Mouse (Mus musculus) heart, adult 2 months (tissue): ENCODE measurements at regions not wholly inside any gene's neighbourhood (a gene's known extent, or its start where the extent isn't known, plus 50 kb on each side); places are given as distances from the start of the nearest gene placed in this dataset.
A peak's percentile ranks its signal among the peaks of the same experiment; 100 is the strongest.

Experiments used
- DNase-seq, 2 experiments: peaks; one replicate each; pipeline ENCODE4 v3.0.0; 2021
- H3K27ac ChIP-seq: fragments of 200-600 bp; 2 replicates; pipeline ENCODE4 v1.8.1; 2022
- H3K27me3 ChIP-seq: fragments of 200-500 bp; 2 replicates; pipeline ENCODE4 v1.6.1; 2012; ENCODE audit warnings: mild to moderate bottlenecking, low read length, inconsistent platforms, mixed read lengths; ENCODE audit not compliant: control insufficient read depth, insufficient read depth
- H3K36me3 ChIP-seq: fragments of 200-500 bp; 2 replicates; pipeline ENCODE4 v1.6.1; 2012; ENCODE audit warnings: low read length, inconsistent platforms; ENCODE audit not compliant: control insufficient read depth, insufficient read depth
- H3K4me1 ChIP-seq: fragments of 200-500 bp; 2 replicates; pipeline ENCODE4 v1.6.1; 2011; ENCODE audit warnings: low read length; ENCODE audit not compliant: control insufficient read depth, insufficient read depth
- H3K4me3 ChIP-seq: fragments of 200-600 bp; 2 replicates; pipeline ENCODE4 v1.8.1; 2022
- H3K79me2 ChIP-seq: fragments of 200-500 bp; replicated peaks from 2 replicates; pipeline ENCODE4 v1.6.1; 2012; ENCODE audit warnings: mild to moderate bottlenecking, inconsistent platforms, low read length, moderate library complexity, mixed read lengths; ENCODE audit not compliant: control insufficient read depth, insufficient read depth
- H3K9ac ChIP-seq: fragments of 200-500 bp; 2 replicates; pipeline ENCODE4 v1.6.1; 2012; ENCODE audit warnings: low read depth, mild to moderate bottlenecking, control low read depth, inconsistent platforms, low read length, mixed read lengths
- CTCF ChIP-seq: fragments of 200-600 bp; IDR thresholded peaks from 2 replicates; pipeline ENCODE4 v1.8.1; 2022; ENCODE audit warnings: antibody characterized with exemption, mild to moderate bottlenecking, moderate library complexity
- EP300 ChIP-seq: fragments of 200-500 bp; IDR thresholded peaks from 2 replicates; pipeline ENCODE4 v1.6.1; 2011; ENCODE audit warnings: low read depth, low read length, control low read depth; ENCODE audit not compliant: insufficient read depth
- POLR2A ChIP-seq: fragments of 200-500 bp; IDR thresholded peaks from 2 replicates; pipeline ENCODE4 v1.6.1; 2011; ENCODE audit warnings: mild to moderate bottlenecking, low read depth, low read length, control low read depth; ENCODE audit not compliant: insufficient read depth
- WGBS: fragments of 180-500 bp; shearing (Covaris S2); methylation state at CpG from one replicate; pipeline ENCODE4 v1.1.7; 2018; 5-methylcytosine and 5-hydroxymethylcytosine counted together
- intact Hi-C: fragments of 180-260 bp; cut with DNase I; formaldehyde crosslinking; loops from one replicate; pipeline ENCODE4 v1.15.1; 2025

DNA sequence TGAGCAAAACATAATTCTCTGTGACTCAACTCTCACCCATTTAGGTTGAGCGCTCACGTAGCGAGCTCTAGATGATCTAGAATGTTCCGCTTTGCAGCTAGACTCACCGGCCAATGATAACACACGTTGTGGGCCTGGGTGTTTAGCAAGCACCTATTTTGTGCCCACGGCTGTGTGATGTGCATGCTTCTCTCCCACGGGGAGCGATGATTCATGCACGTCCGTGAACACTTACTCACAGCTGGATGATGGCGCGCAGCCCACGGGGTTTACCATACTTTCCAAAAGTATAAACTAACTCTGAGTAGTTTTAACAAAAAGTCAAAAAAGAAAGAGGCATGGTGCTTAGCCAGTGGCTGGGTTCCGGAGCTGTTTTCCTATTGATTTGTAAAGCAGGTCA, 440.8 kb upstream of the Tshz3 start:
- no peak overlapping the region for H3K27ac ChIP-seq
- no peak overlapping the region for H3K4me3 ChIP-seq
- H3K9ac ChIP-seq, result no peak overlapping the region
- H3K36me3 ChIP-seq, result no peaks in the 10 kb centered on the region
- no peaks in the 10 kb centered on the region for H3K27me3 ChIP-seq
- H3K4me1 ChIP-seq, result no peaks in the 10 kb centered on the region
- intact Hi-C loops, result no loop called here
- WGBS, result 88% methylated on average over 15 of the region's 15 CpGs
- DNase-seq, result no peak
- H3K79me2 ChIP-seq, result no peaks in the 10 kb centered on the region
- TF ChIP-seq CTCF, result no peak
- no peak for TF ChIP-seq POLR2A
- no peak for TF ChIP-seq EP300

DNA sequence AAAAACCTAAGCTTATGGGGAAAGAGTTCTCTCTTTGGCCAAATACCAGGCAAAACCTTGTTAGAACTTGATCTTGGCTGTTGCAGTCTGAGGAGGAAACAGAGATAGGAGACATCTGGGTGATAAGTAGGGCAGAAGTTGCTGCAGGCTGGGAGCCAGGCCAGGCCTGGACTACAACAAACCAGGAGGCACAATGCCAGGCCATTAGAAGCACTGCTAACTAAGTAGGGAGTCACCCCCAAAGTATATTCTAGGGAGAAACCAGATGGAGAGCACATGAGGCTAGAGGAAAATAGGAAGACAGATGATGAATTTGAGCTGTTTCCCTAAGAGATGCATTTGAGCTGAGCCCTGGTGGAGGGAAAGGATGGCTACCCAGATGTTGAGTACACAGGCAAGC, 444.6 kb upstream of the Zfp507 start:
- H3K36me3 ChIP-seq, result no peaks in the 10 kb centered on the region
- H3K4me3 ChIP-seq, result no peak overlapping the region
- intact Hi-C loops, result no loop called here
- H3K27me3 ChIP-seq, result no peaks in the 10 kb centered on the region
- no peaks in the 10 kb centered on the region for H3K4me1 ChIP-seq
- H3K27ac ChIP-seq, result no peak overlapping the region
- no peak for TF ChIP-seq POLR2A
- TF ChIP-seq EP300, result no peak
- no peak for TF ChIP-seq CTCF
- peak; percentile 32 to 45 for DNase-seq
- no peaks in the 10 kb centered on the region for H3K79me2 ChIP-seq
- no peak overlapping the region for H3K9ac ChIP-seq

DNA sequence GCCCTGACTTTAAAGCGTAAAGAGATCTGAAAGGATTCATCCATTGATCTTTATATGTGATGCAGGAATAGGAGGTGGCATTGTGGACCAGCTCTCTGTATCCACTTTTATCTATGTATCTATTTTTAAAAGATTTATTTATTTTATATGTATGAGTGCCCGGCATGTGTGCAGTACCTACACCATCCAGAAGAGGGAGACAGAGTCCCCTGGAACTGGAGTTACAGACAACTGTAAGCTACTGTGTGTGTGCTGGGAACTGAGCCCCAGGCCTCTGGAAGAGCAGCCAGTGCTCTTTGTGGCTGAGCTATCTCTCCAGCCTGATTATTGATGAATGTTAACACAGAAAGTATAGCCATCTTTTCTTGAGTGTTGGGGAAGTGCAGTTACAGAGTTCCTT, 433.9 kb upstream of the Zfp507 start:
- intact Hi-C loops, result no loop called here
- 91% methylated on average over 2 of the region's 2 CpGs for WGBS
- H3K4me3 ChIP-seq, result no peak overlapping the region
- TF ChIP-seq EP300, result no peak
- TF ChIP-seq CTCF, result peak; percentile 52
- no peak for DNase-seq
- no peaks in the 10 kb centered on the region for H3K79me2 ChIP-seq
- no peak overlapping the region for H3K27ac ChIP-seq
- H3K36me3 ChIP-seq, result no peaks in the 10 kb centered on the region
- H3K4me1 ChIP-seq, result no peaks in the 10 kb centered on the region
- H3K27me3 ChIP-seq, result no peaks in the 10 kb centered on the region
- no peak overlapping the region for H3K9ac ChIP-seq

DNA sequence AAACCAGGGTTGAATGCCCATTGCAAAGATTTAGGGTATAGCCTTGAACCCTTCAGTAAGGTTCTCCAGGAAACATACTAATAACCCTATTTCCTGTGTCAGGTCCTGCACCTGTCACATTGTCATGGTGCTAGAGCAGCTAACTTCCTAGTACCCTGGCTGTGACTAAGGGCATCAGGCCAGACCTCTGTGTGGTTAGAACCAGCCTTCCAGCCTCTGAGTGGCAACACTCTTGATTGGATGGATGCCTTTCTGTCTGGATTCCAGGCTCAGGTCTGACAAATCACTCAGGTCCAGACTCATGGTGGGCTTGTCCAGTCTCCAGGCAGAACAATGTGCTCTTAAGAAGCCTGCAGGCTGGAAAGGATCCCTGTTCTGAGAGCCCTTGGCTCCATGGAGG, 426.2 kb upstream of the Zfp507 start:
- no peak overlapping the region for H3K9ac ChIP-seq
- no peaks in the 10 kb centered on the region for H3K79me2 ChIP-seq
- no peak overlapping the region for H3K27ac ChIP-seq
- H3K4me3 ChIP-seq, result no peak overlapping the region
- H3K4me1 ChIP-seq, result no peaks in the 10 kb centered on the region
- no peaks in the 10 kb centered on the region for H3K36me3 ChIP-seq
- no peak for DNase-seq
- no peak for TF ChIP-seq EP300
- no peak for TF ChIP-seq CTCF
- no peak for TF ChIP-seq POLR2A
- H3K27me3 ChIP-seq, result no peaks in the 10 kb centered on the region
- intact Hi-C loops, result no loop called here

DNA sequence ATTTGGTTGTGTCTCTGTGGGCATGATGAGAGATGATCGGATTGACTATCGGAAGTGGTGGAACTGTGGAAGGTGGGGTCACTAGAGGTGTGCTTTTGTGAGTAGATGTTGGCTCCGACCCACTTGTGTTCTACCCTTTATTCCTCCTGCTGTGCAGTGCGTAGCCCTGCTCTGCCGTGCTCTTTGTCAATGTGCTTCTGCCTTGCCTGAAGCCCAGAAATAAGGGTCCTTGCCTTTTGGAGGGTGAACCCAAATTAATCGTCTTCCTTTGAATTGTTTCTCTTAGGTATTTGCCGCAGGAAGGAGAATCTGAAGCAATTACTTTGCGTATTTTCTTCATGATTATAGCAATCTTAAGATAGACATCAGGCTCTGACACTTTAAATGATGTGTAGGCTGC, 421.6 kb upstream of the Zfp507 start:
- Histone ChIP-seq H3K79me2 (no peaks in the 10 kb centered on the region), H3K9ac (no peak overlapping the region), H3K4me3 (no peak overlapping the region), H3K36me3 (no peaks in the 10 kb centered on the region), H3K27ac (no peak overlapping the region), H3K4me1 (no peaks in the 10 kb centered on the region), H3K27me3 (no peaks in the 10 kb centered on the region)
- WGBS, result 91% methylated on average over 8 of the region's 8 CpGs
- intact Hi-C loops, result no loop called here
- no peak for DNase-seq
- TF ChIP-seq CTCF, result no peak
- no peak for TF ChIP-seq POLR2A
- no peak for TF ChIP-seq EP300

DNA sequence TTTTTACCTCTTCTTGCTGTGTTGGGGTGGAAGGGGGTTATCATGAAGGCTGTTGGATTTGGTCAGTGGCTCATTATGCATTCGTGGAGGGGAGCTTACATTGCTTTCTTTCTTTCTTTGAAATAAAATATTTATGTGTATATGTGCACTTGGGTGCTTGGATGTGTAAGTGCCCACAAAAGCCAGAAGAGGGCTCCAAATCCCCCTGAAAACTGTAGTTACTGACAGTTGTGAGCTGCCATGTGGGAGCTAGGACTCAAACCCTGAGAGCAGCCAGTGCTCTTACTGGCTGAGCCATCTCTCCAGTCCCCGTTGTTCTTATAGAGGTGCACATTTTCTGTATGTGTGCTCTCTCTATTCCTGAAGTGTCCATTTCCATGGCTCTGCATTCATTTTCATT, 415.6 kb upstream of the Zfp507 start:
- no peaks in the 10 kb centered on the region for H3K4me1 ChIP-seq
- no peak overlapping the region for H3K9ac ChIP-seq
- no peaks in the 10 kb centered on the region for H3K79me2 ChIP-seq
- WGBS, result 51% methylated on average over 2 of the region's 2 CpGs
- intact Hi-C loops, result no loop called here
- TF ChIP-seq POLR2A (no peak), CTCF (0 out of 2 replicates have a peak, but pooled peaks have one; percentile 7)
- no peaks in the 10 kb centered on the region for H3K27me3 ChIP-seq
- H3K36me3 ChIP-seq, result no peaks in the 10 kb centered on the region
- no peak for DNase-seq
- H3K27ac ChIP-seq, result no peak overlapping the region
- H3K4me3 ChIP-seq, result no peak overlapping the region
